Mouse (Mus musculus) ovary, adult 10 weeks (tissue): ENCODE data around the gene Tssk2. TPM values are rescaled to one million over a fixed set of nuclear protein-coding genes. Genes with fewer than 3 reads are reported as not detected.

Experiments
- polyA plus RNA-seq: library from polyadenylated mRNA; stranded (reverse); fragments of 350-450 nt; fragmentation: Illumina TruSeq; extraction: RNeasy Lipid Tissue Mini Kit (QIAGEN cat#74804); gene quantifications from one replicate; pipeline ENCODE4 v1.2.3, GENCODE M21; 2014

Tssk2 gene
- polyA plus RNA-seq: not detected

GRCm38 (mm10) chr16:17898462-17898861 is at the start of gene Tssk2, which contains the start of gene Dgcr2:
Gene Tssk2 (plus strand): TSS chr16:17898637.
Gene Dgcr2 (minus strand): TSS chr16:17898562.

GRCm38 (mm10) chr16:17891567-17891959 is 6.9 kb upstream of the Tssk2 start, which contains the start of gene Gm20518:
Gene Gm20518 (minus strand): TSS chr16:17891671.

GRCm38 (mm10) chr16:17893923-17894322 is 4.5 kb upstream of the Tssk2 start, which contains the start of gene Tssk1:
Gene Tssk1 (plus strand): TSS chr16:17894223.

GRCm38 (mm10) chr16:17911052-17911595 is 12.7 kb downstream of the Tssk2 start, which contains the start of gene Ess2:
Gene Ess2 (minus strand): TSS chr16:17911348.

GRCm38 (mm10) chr16:17914307-17915249 is 16.1 kb downstream of the Tssk2 start, which contains the start of gene Gsc2:
Gene Gsc2 (minus strand): TSS chr16:17915059.

GRCm38 (mm10) chr16:17928087-17928580 is 29.7 kb downstream of the Tssk2 start, which contains the start of gene Slc25a1:
Gene Slc25a1 (minus strand): TSS chr16:17928219.

Other genes starting within 250 kb of the Tssk2 start
- 10.9 TPM for gene Med15, start 165.7 kb upstream of the Tssk2 start, polyA plus RNA-seq
- 11.0 TPM for gene Klhl22, start 139.0 kb upstream of the Tssk2 start, polyA plus RNA-seq
- 0.14 TPM for gene Scarf2, start 101.4 kb upstream of the Tssk2 start, polyA plus RNA-seq
- gene B830017H08Rik, start 65.5 kb upstream of the Tssk2 start, polyA plus RNA-seq: not detected
- gene Car15, start 60.3 kb upstream of the Tssk2 start, polyA plus RNA-seq: not detected
- not detected for gene Gm20518, start 7.0 kb upstream of the Tssk2 start, polyA plus RNA-seq
- gene Tssk1, start 4.4 kb upstream of the Tssk2 start, polyA plus RNA-seq: not detected
- gene Dgcr2, start 75 bp upstream of the Tssk2 start, polyA plus RNA-seq: 13.3 TPM
- 2.9 TPM for gene Ess2, start 12.7 kb downstream of the Tssk2 start, polyA plus RNA-seq
- gene Gsc2, start 16.4 kb downstream of the Tssk2 start, polyA plus RNA-seq: not detected
- gene Slc25a1, start 29.6 kb downstream of the Tssk2 start, polyA plus RNA-seq: 11.5 TPM
- not detected for gene Vpreb2, start 81.8 kb downstream of the Tssk2 start, polyA plus RNA-seq
- 3.3 TPM for gene Dgcr6, start 154.2 kb downstream of the Tssk2 start, polyA plus RNA-seq
- gene Prodh, start 191.6 kb downstream of the Tssk2 start, polyA plus RNA-seq: not detected
- gene Rtn4r, start 229.0 kb downstream of the Tssk2 start, polyA plus RNA-seq: not detected